Mouse (Mus musculus): ENCODE measurements at regions not wholly inside any gene's neighbourhood (a gene's known extent, or its start where the extent isn't known, plus 50 kb on each side); places are given as distances from the start of the nearest gene placed in this dataset.

- no peak overlapping the region for H3K27ac ChIP-seq (replicated peaks; ENCODE audit: low read depth, low read length)
- H3K4me1 ChIP-seq (ENCODE audit: control insufficient read depth, insufficient read depth, insufficient read length, low read length), result no peaks in the 10 kb centered on the region
- H3K4me3 ChIP-seq (ENCODE audit: insufficient read depth, low read depth, low read length), result no peak overlapping the region
Observed at GRCm38 (mm10) chr2:131672223-131672622, 110.1 kb upstream of the Adra1d start.

DNA sequence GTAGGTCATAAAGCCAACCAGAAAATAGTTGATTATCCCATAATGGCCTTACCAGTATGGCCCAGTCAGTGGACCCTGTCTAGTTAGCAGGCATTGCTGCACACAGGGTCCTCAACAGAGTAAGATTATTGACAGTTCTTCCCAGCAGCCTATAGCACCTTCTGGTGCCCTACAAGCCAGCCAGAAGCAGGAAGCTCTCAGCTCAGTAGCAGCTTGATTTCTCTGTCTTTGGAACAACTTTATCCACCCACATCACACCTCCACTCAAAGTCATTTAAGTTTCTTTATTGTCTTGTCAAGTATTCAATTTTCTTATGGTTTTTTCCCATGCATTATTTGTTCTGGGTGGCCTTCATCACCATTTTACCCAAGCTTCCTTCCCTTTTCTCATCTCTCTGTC is 108.8 kb upstream of the Adra1d start:
- no peak overlapping the region for H3K4me3 ChIP-seq (ENCODE audit: insufficient read depth, low read depth, low read length)
- no peak overlapping the region for H3K27ac ChIP-seq (replicated peaks; ENCODE audit: low read depth, low read length)
- no peaks in the 10 kb centered on the region for H3K4me1 ChIP-seq (ENCODE audit: control insufficient read depth, insufficient read depth, insufficient read length, low read length)

DNA sequence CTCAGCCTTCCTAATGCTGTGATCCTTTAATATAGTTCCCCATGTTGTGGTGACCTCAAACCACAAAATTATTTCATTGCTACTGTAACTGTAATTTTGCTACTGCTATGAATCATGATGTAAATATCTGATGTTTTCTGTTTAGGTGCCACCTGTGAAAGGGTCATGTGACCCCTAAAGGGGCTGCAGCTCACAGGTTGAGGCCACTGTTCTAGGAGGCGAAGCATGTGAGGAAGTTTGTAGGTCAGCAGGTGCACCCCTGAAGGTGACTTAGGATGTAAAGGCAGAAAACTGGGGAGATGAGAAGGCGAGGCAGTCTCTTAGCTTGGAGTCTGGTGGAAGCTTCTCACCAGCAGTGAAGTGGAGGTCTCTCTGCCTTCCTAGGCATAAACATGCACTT is 105.8 kb upstream of the Adra1d start:
- H3K27ac ChIP-seq (replicated peaks; ENCODE audit: low read depth, low read length), result no peak overlapping the region
- no peaks in the 10 kb centered on the region for H3K4me1 ChIP-seq (ENCODE audit: control insufficient read depth, insufficient read depth, insufficient read length, low read length)
- no peak overlapping the region for H3K4me3 ChIP-seq (ENCODE audit: insufficient read depth, low read depth, low read length)

- Histone ChIP-seq H3K4me3 (ENCODE audit: insufficient read depth, low read depth, low read length) (no peak overlapping the region), H3K27ac (replicated peaks; ENCODE audit: low read depth, low read length) (no peak overlapping the region), H3K4me1 (ENCODE audit: control insufficient read depth, insufficient read depth, insufficient read length, low read length) (no peaks in the 10 kb centered on the region)
Observed at GRCm38 (mm10) chr2:131666841-131667364, 104.8 kb upstream of the Adra1d start.

- no peak overlapping the region for H3K4me3 ChIP-seq (ENCODE audit: insufficient read depth, low read depth, low read length)
- no peaks in the 10 kb centered on the region for H3K4me1 ChIP-seq (ENCODE audit: control insufficient read depth, insufficient read depth, insufficient read length, low read length)
- H3K27ac ChIP-seq (replicated peaks; ENCODE audit: low read depth, low read length), result no peak overlapping the region
Observed at GRCm38 (mm10) chr2:131664575-131664974, 102.5 kb upstream of the Adra1d start.

DNA sequence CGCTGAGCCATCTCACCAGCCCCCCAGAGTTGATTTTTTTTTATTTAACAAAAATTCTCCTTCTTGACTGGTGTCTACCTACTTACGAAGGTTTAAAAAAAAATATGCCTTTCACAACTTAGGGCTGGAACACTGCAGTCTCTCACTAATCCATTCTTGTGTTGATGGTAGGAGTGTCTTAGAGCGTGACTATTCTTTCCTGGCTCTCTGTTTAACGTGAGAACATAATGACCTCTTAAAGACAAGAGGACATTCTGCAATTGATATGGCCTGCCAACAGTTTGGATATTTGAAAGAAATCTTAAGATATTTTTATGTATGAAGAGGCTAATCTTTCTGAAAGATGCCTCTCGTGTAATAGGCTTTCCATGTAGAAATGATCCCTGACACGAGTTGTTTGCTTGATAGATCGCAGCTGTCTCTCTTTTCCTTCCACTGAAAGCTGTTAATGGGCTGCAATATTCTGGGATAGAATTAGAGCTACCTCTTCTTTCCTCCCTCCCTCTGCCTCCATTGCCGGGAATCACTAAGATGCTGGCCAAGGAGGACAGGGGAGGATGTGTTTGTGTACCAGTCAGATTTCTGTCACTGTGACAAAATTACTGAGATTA is 101.2 kb upstream of the Adra1d start:
- no peak overlapping the region for H3K4me3 ChIP-seq (ENCODE audit: insufficient read depth, low read depth, low read length)
- no peak overlapping the region for H3K27ac ChIP-seq (replicated peaks; ENCODE audit: low read depth, low read length)
- no peaks in the 10 kb centered on the region for H3K4me1 ChIP-seq (ENCODE audit: control insufficient read depth, insufficient read depth, insufficient read length, low read length)

GRCm38 (mm10) chr2:131652197-131652596 is 90.1 kb upstream of the Adra1d start:
- Histone ChIP-seq H3K4me1 (ENCODE audit: control insufficient read depth, insufficient read depth, insufficient read length, low read length) (no peaks in the 10 kb centered on the region), H3K27ac (replicated peaks; ENCODE audit: low read depth, low read length) (no peak overlapping the region), H3K4me3 (ENCODE audit: insufficient read depth, low read depth, low read length) (no peak overlapping the region)

DNA sequence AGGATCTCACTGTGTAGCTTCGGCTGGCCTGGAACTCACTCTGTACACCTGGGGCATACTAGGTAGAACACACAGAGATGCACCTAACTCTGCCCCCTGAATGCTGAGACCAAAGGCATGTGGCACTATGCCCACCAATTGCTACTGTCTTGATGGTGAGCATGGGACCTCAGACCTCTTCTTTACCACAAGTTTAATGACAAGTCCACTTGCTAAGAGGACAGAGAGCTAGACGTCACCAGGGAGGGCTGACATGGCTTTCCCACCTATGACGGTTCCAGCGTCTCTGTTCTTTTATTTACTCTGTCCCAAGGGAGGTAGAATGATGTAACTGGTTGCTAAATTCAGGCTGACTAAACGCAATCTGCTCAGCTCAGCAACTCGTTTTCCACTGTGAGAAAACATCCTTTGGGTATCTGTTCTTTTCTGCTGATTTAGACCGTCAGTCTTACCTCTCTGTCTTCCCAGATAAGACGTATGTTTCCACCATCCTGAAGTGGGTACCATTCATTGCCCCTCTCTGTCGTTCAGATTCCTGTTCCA is 88.6 kb upstream of the Adra1d start:
- Histone ChIP-seq H3K4me3 (ENCODE audit: insufficient read depth, low read depth, low read length) (no peak overlapping the region), H3K4me1 (ENCODE audit: control insufficient read depth, insufficient read depth, insufficient read length, low read length) (no peaks in the 10 kb centered on the region), H3K27ac (replicated peaks; ENCODE audit: low read depth, low read length) (no peak overlapping the region)

DNA sequence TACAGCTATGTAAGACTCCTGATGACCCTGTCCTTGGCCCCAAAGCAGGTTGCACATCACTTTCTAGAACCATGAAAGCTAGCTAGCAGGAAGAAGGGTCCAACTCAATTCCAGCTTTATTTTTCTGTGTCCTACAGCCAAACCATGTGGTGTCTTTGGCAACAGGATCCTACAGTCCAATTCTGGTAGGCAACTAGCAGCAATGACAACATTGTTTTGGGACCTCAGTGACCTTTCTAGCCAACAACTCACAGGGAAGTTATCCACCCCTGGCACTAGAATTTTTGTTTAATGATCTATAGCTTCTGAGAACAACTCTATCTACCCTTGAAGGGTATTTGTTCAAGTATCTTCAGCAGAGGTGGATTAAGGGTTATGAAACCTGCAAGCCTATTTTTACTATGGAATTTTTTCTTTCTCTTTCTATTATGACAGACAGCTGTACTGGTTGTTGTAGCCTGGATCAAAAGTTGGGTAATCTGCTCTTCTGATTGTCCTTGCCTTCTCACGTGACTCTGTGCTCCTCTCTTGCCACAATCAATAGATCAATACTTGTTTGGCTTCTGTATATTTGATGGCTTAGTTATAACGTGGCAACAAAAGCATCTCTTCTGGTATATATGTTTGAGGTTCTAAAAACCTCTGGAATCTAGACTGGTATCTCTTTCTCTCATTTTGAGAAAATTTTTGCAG is 82.2 kb upstream of the Adra1d start:
- Histone ChIP-seq H3K4me1 (ENCODE audit: control insufficient read depth, insufficient read depth, insufficient read length, low read length) (no peaks in the 10 kb centered on the region), H3K27ac (replicated peaks; ENCODE audit: low read depth, low read length) (no peak overlapping the region), H3K4me3 (ENCODE audit: insufficient read depth, low read depth, low read length) (no peak overlapping the region)

DNA sequence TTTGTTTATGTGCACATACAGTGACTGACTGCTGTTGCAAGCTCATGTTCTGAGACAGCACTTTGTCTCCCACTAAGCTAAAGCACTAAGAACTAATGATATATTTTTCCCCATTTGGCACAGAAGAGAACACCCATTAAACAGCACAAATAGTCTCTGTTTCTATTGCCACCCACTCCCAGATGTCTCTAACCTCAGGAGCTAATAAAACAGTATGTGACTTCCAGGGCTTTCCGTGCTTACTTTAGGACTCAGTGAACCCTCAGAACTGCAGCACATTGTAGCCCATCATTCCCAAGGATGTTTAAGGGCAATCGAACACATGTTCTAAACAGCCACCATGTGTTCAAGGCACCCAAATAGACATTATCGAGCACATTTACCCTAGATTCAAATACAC is 80.4 kb upstream of the Adra1d start:
- Histone ChIP-seq H3K27ac (replicated peaks; ENCODE audit: low read depth, low read length) (no peak overlapping the region), H3K4me1 (ENCODE audit: control insufficient read depth, insufficient read depth, insufficient read length, low read length) (no peaks in the 10 kb centered on the region), H3K4me3 (ENCODE audit: insufficient read depth, low read depth, low read length) (no peak overlapping the region)

GRCm38 (mm10) chr2:131638996-131639605 is 77.0 kb upstream of the Adra1d start:
- Histone ChIP-seq H3K27ac (replicated peaks; ENCODE audit: low read depth, low read length) (no peak overlapping the region), H3K4me3 (ENCODE audit: insufficient read depth, low read depth, low read length) (no peak overlapping the region), H3K4me1 (ENCODE audit: control insufficient read depth, insufficient read depth, insufficient read length, low read length) (no peaks in the 10 kb centered on the region; the same call in 1 of the 2 replicates)

DNA sequence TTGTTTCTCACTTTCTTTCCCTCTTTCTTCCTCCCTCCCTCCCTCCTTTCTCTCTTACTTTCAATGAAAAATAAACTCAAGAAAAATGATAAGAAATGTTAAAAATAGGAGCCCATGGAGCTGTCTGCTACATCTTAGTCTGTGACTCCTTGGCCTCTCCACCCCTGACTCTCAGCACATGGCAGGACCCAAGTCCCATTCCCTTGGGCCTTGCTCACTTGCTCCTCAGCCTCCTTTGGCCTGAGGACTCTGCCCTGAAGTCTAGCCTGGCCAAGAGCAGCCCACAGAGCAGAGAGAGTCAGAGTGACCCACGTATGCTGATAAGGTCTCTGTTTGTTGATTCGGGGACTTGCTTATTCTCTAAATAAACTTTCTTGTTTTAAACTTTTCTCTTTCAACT is 73.7 kb upstream of the Adra1d start:
- Histone ChIP-seq H3K4me1 (ENCODE audit: control insufficient read depth, insufficient read depth, insufficient read length, low read length) (no peaks in the 10 kb centered on the region; the same call in 1 of the 2 replicates), H3K27ac (replicated peaks; ENCODE audit: low read depth, low read length) (no peak overlapping the region), H3K4me3 (ENCODE audit: insufficient read depth, low read depth, low read length) (no peak overlapping the region)

GRCm38 (mm10) chr2:131617916-131618315 is 55.8 kb upstream of the Adra1d start:
- H3K4me1 ChIP-seq (ENCODE audit: control insufficient read depth, insufficient read depth, insufficient read length, low read length), result no peaks in the 10 kb centered on the region
- H3K27ac ChIP-seq (replicated peaks; ENCODE audit: low read depth, low read length), result no peak overlapping the region
- no peak overlapping the region for H3K4me3 ChIP-seq (ENCODE audit: insufficient read depth, low read depth, low read length)

DNA sequence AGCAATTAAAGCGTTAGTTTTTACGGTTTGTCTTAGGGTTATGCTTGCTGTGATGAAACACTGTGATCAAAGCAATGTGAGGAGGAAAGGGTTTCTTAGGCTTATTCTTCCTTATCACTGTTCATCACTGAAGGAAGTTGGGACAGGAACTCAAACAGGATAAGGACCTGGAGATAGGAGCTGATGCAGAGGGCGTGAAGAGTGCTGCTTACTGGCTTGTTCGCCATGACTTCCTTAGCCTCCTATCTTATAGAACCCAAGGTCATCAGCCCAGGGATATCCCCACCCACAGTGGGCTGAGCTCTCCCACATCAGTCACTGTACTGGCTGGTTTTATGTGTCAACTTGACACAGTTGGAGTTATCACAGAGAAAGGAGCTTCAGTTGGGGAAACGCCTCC is 50.4 kb upstream of the Adra1d start:
- Histone ChIP-seq H3K4me1 (ENCODE audit: control insufficient read depth, insufficient read depth, insufficient read length, low read length) (no peaks in the 10 kb centered on the region), H3K27ac (replicated peaks; ENCODE audit: low read depth, low read length) (no peak overlapping the region)

More for the DNA sequence above, 50.4 kb upstream of the Adra1d start:
- no peak overlapping the region for H3K4me3 ChIP-seq (ENCODE audit: insufficient read depth, low read depth, low read length)
